Mouse (Mus musculus): ENCODE data around the gene Tbrg1. TPM values are rescaled to one million over a fixed set of nuclear protein-coding genes. Genes with fewer than 3 reads are reported as not detected.

The Tbrg1 gene
- polyA plus RNA-seq, 1 experiment from 2014 or later: 124 TPM

- H3K4me3 ChIP-seq: no peak overlapping the region
- H3K4me1 ChIP-seq: 0 out of 2 replicates have a peak, but pooled peaks cover 4% of the 10 kb centered on the region
- H3K36me3 ChIP-seq: no peaks in the 10 kb centered on the region
- 0 out of 2 replicates have a peak, but pooled peaks cover 3% of the 10 kb centered on the region for H3K27me3 ChIP-seq (ENCODE audit: low read depth, poor library complexity, severe bottlenecking)
- 18% methylated on average over 3 of the region's 3 CpGs for WGBS
- no peak overlapping the region for H3K27ac ChIP-seq
- DNase-seq (ENCODE audit: low spot score): peak; percentile 20
- H3K9me3 ChIP-seq (replicated peaks): no peaks in the 10 kb centered on the region
Observed at GRCm38 (mm10) chr9:37626103-37626567, 31.0 kb downstream of the Tbrg1 start.

GRCm38 (mm10) chr9:37625641-37626040 lies 31.5 kb downstream of the Tbrg1 start:
- no peaks in the 10 kb centered on the region for H3K9me3 ChIP-seq (replicated peaks)
- H3K27ac ChIP-seq: no peak overlapping the region
- no peak overlapping the region for H3K4me3 ChIP-seq
- DNase-seq (ENCODE audit: low spot score): no peak
- H3K4me1 ChIP-seq: 0 out of 2 replicates have a peak, but pooled peaks cover 4% of the 10 kb centered on the region
- no peaks in the 10 kb centered on the region for H3K36me3 ChIP-seq
- 28% methylated on average over 7 of the region's 7 CpGs for WGBS
- H3K27me3 ChIP-seq (ENCODE audit: low read depth, poor library complexity, severe bottlenecking): 0 out of 2 replicates have a peak, but pooled peaks cover 3% of the 10 kb centered on the region

GRCm38 (mm10) chr9:37625129-37625528 lies 32.0 kb downstream of the Tbrg1 start:
- Histone ChIP-seq H3K36me3 (no peaks in the 10 kb centered on the region), H3K9me3 (replicated peaks) (no peaks in the 10 kb centered on the region), H3K4me1 (0 out of 2 replicates have a peak, but pooled peaks cover 4% of the 10 kb centered on the region), H3K27ac (no peak overlapping the region), H3K27me3 (ENCODE audit: low read depth, poor library complexity, severe bottlenecking) (0 out of 2 replicates have a peak, but pooled peaks cover 3% of the 10 kb centered on the region), H3K4me3 (no peak overlapping the region)
- WGBS: 49% methylated on average over 3 of the region's 3 CpGs
- DNase-seq (ENCODE audit: low spot score): no peak

- no peaks in the 10 kb centered on the region for H3K36me3 ChIP-seq
- 0 out of 2 replicates have a peak, but pooled peaks cover 4% of the 10 kb centered on the region for H3K4me1 ChIP-seq
- 0 out of 2 replicates have a peak, but pooled peaks cover 3% of the 10 kb centered on the region for H3K27me3 ChIP-seq (ENCODE audit: low read depth, poor library complexity, severe bottlenecking)
- WGBS: 69% methylated on average over 1 of the region's 1 CpGs
- H3K27ac ChIP-seq: no peak overlapping the region
- DNase-seq (ENCODE audit: low spot score): no peak
- H3K9me3 ChIP-seq (replicated peaks): no peaks in the 10 kb centered on the region
- H3K4me3 ChIP-seq: no peak overlapping the region
Observed at GRCm38 (mm10) chr9:37624502-37624901, 32.6 kb downstream of the Tbrg1 start.

GRCm38 (mm10) chr9:37623981-37624380 lies 33.1 kb downstream of the Tbrg1 start:
- Histone ChIP-seq H3K4me3 (no peak overlapping the region), H3K36me3 (no peaks in the 10 kb centered on the region)
- DNase-seq (ENCODE audit: low spot score): no peak

GRCm38 (mm10) chr9:37621290-37621689 lies 35.8 kb downstream of the Tbrg1 start:
- DNase-seq (ENCODE audit: low spot score): no peak
- no peaks in the 10 kb centered on the region for H3K36me3 ChIP-seq
- 0 out of 2 replicates have a peak, but pooled peaks cover 4% of the 10 kb centered on the region for H3K4me1 ChIP-seq
- 87% methylated on average over 6 of the region's 6 CpGs for WGBS
- H3K4me3 ChIP-seq: no peak overlapping the region
- H3K27ac ChIP-seq: no peak overlapping the region
- H3K9me3 ChIP-seq (replicated peaks): no peaks in the 10 kb centered on the region
- H3K27me3 ChIP-seq (ENCODE audit: low read depth, poor library complexity, severe bottlenecking): peaks cover 9% of the 10 kb centered on the region; the same call in 1 of the 2 replicates

More at GRCm38 (mm10) chr9:37623981-37624380, 33.1 kb downstream of the Tbrg1 start:
- Histone ChIP-seq H3K27me3 (ENCODE audit: low read depth, poor library complexity, severe bottlenecking) (0 out of 2 replicates have a peak, but pooled peaks cover 3% of the 10 kb centered on the region), H3K27ac (no peak overlapping the region), H3K9me3 (replicated peaks) (no peaks in the 10 kb centered on the region), H3K4me1 (0 out of 2 replicates have a peak, but pooled peaks cover 4% of the 10 kb centered on the region)
- 89% methylated on average over 3 of the region's 3 CpGs for WGBS

GRCm38 (mm10) chr9:37616770-37617169 lies 40.3 kb downstream of the Tbrg1 start:
- Histone ChIP-seq H3K27ac (no peak overlapping the region), H3K36me3 (no peaks in the 10 kb centered on the region), H3K9me3 (replicated peaks) (no peaks in the 10 kb centered on the region), H3K27me3 (ENCODE audit: low read depth, poor library complexity, severe bottlenecking) (peaks cover 11% of the 10 kb centered on the region; the same call in 1 of the 2 replicates), H3K4me3 (no peak overlapping the region), H3K4me1 (peaks cover 6% of the 10 kb centered on the region; the same call in 1 of the 2 replicates)
- no peak for DNase-seq (ENCODE audit: low spot score)
- WGBS: 54% methylated on average over 2 of the region's 2 CpGs

- Histone ChIP-seq H3K27me3 (ENCODE audit: low read depth, poor library complexity, severe bottlenecking) (peaks cover 11% of the 10 kb centered on the region; the same call in 1 of the 2 replicates), H3K4me1 (peaks cover 6% of the 10 kb centered on the region; the same call in 1 of the 2 replicates), H3K36me3 (no peaks in the 10 kb centered on the region), H3K27ac (no peak overlapping the region), H3K9me3 (replicated peaks) (no peaks in the 10 kb centered on the region), H3K4me3 (no peak overlapping the region)
- DNase-seq (ENCODE audit: low spot score): no peak
- 76% methylated on average over 5 of the region's 5 CpGs for WGBS
Observed at GRCm38 (mm10) chr9:37615220-37615619, 41.9 kb downstream of the Tbrg1 start.

GRCm38 (mm10) chr9:37614316-37614715 lies 42.8 kb downstream of the Tbrg1 start:
- Histone ChIP-seq H3K27me3 (ENCODE audit: low read depth, poor library complexity, severe bottlenecking) (peaks cover 11% of the 10 kb centered on the region; the same call in 1 of the 2 replicates), H3K27ac (no peak overlapping the region), H3K4me1 (peaks cover 6% of the 10 kb centered on the region; the same call in 1 of the 2 replicates), H3K36me3 (no peaks in the 10 kb centered on the region), H3K9me3 (replicated peaks) (no peaks in the 10 kb centered on the region), H3K4me3 (peak overlapping the region; percentile 76; the same call in 1 of the 2 replicates)
- no peak for DNase-seq (ENCODE audit: low spot score)

- no peak for DNase-seq (ENCODE audit: low spot score)
- 25% methylated on average over 6 of the region's 6 CpGs for WGBS
- Histone ChIP-seq H3K4me1 (peaks cover 6% of the 10 kb centered on the region; the same call in 1 of the 2 replicates), H3K27ac (peak overlapping the region; percentile 50), H3K4me3 (peak overlapping the region; percentile 76), H3K27me3 (ENCODE audit: low read depth, poor library complexity, severe bottlenecking) (peaks cover 11% of the 10 kb centered on the region; the same call in 1 of the 2 replicates), H3K36me3 (no peaks in the 10 kb centered on the region), H3K9me3 (replicated peaks) (no peaks in the 10 kb centered on the region)
Observed at GRCm38 (mm10) chr9:37613911-37614280, 43.2 kb downstream of the Tbrg1 start.

- DNase-seq (ENCODE audit: low spot score): peak; percentile 88
- Histone ChIP-seq H3K4me1 (peaks cover 6% of the 10 kb centered on the region; the same call in 1 of the 2 replicates), H3K36me3 (no peaks in the 10 kb centered on the region), H3K27me3 (ENCODE audit: low read depth, poor library complexity, severe bottlenecking) (peaks cover 11% of the 10 kb centered on the region; the same call in 1 of the 2 replicates), H3K4me3 (peak within 1 kb of the TSS; percentile 76), H3K27ac (peak within 1 kb of the TSS; percentile 89), H3K9me3 (replicated peaks) (no peaks in the 10 kb centered on the region)
- WGBS: under 1% methylated on average over 45 of the region's 45 CpGs
Observed at GRCm38 (mm10) chr9:37613182-37613910, 43.8 kb downstream of the Tbrg1 start, which contains the start of gene Spa17. TSS of gene Spa17 (minus strand) at chr9:37613722.

- H3K36me3 ChIP-seq: no peaks in the 10 kb centered on the region
- no peak overlapping the region for H3K27ac ChIP-seq
- peaks cover 6% of the 10 kb centered on the region; the same call in 1 of the 2 replicates for H3K4me1 ChIP-seq
- 0 out of 2 replicates have a peak, but pooled peaks cover 3% of the 10 kb centered on the region for H3K27me3 ChIP-seq (ENCODE audit: low read depth, poor library complexity, severe bottlenecking)
- no peaks in the 10 kb centered on the region for H3K9me3 ChIP-seq (replicated peaks)
- WGBS: 75% methylated on average over 4 of the region's 4 CpGs
- no peak for DNase-seq (ENCODE audit: low spot score)
- no peak overlapping the region for H3K4me3 ChIP-seq
Observed at GRCm38 (mm10) chr9:37609558-37609957, 47.6 kb downstream of the Tbrg1 start.

GRCm38 (mm10) chr9:37605089-37605488 lies 52.0 kb downstream of the Tbrg1 start:
- WGBS: 96% methylated on average over 3 of the region's 3 CpGs
- Histone ChIP-seq H3K4me1 (no peaks in the 10 kb centered on the region), H3K27ac (no peak overlapping the region), H3K36me3 (no peaks in the 10 kb centered on the region), H3K4me3 (no peak overlapping the region), H3K9me3 (replicated peaks) (no peaks in the 10 kb centered on the region), H3K27me3 (ENCODE audit: low read depth, poor library complexity, severe bottlenecking) (no peaks in the 10 kb centered on the region)
- DNase-seq (ENCODE audit: low spot score): no peak
